Comparison of ENCODE assay signal across 12 mouse cellular contexts in the genomic region with DNA sequence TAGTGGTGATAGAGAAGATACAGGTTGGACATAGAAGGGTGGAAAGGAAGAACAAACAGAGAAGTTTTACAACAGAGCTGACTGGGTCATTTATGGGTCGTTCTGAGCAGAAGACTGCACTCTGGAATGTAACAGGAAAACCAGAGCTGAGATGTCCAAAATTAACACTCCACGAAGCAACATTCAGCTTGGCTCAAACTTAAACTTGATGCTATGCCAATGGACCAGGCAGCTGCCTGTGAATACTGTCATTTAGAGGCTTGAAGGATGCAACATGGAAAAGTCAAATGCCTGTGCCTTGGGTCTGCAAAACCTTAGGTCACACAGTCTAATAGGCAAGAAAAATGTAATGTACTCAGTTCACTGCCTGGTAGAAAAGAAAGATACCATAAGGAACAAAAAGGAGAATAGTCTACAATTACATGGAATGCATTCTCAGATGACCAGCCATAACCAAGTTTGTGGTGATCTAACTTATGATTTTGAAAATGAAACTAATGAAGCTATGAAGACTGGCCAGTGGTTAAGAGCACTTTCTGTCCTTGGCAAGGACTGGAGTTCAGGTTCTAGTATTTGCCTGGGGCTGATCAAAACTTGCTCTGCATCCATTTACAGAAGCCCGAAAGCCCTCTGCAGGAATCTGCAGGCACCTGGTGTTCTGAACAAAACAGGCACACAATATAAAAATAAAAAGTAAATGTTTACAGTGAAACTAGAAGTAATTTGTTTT. TPM values are rescaled to one million over a fixed set of nuclear protein-coding genes. Genes with fewer than 3 reads are reported as not detected.
DNase-seq lines count a peak whose midpoint lies in the region; ATAC-seq and TF ChIP-seq lines count a peak whose summit lies in the region.
"Had no signal": no experiment of that assay in that cellular context is flagged by ENCODE, and none has a peak within 500 bp of the region (broad histone marks: within the 10 kb centered on the region; RNA-seq: fewer than 3 reads in every experiment).

No protein-coding gene starts in this region.

- no peak overlapping the region for H3K9ac ChIP-seq in lung, embryonic 15.5 days
- no peak overlapping the region for H3K9ac ChIP-seq in kidney, embryonic 14.5 days (ENCODE audit: low read depth, low read length)
- H3K9ac ChIP-seq in stomach, embryonic 15.5 days = no peak overlapping the region
- H3K9ac ChIP-seq: hindbrain, embryonic 15.5 days; neural tube, embryonic 15.5 days had no signal

- no peaks in the 10 kb centered on the region for H3K9me3 ChIP-seq in lung, embryonic 15.5 days
- H3K9me3 ChIP-seq in kidney, embryonic 14.5 days (ENCODE audit: control insufficient read depth, low read length) = no peaks in the 10 kb centered on the region
- no peaks in the 10 kb centered on the region for H3K9me3 ChIP-seq in stomach, embryonic 15.5 days
- H3K9me3 ChIP-seq: hindbrain, embryonic 15.5 days; neural tube, embryonic 15.5 days had no signal

- no peak for TF ChIP-seq POLR2A in lung, adult 2 months (IDR thresholded peaks at IDR 0.05; ENCODE audit: borderline replicate concordance, extremely low read depth, low read depth, low read length)

- 37% methylated on average over 3 of the region's 3 CpGs for WGBS in lung, embryonic 15.5 days
- WGBS in lung, adult 2 months = 35% methylated on average over 3 of the region's 3 CpGs
- WGBS in kidney, embryonic 14.5 days = 52% methylated on average over 3 of the region's 3 CpGs
- 26% methylated on average over 3 of the region's 3 CpGs for WGBS in stomach, embryonic 15.5 days

- no peaks in the 10 kb centered on the region for H3K27me3 ChIP-seq in lung, embryonic 15.5 days
- H3K27me3 ChIP-seq in kidney, embryonic 14.5 days (ENCODE audit: control insufficient read depth, insufficient read depth, low read length) = no peaks in the 10 kb centered on the region
- no peaks in the 10 kb centered on the region for H3K27me3 ChIP-seq in stomach, embryonic 15.5 days (replicated peaks)
- H3K27me3 ChIP-seq: hindbrain, embryonic 15.5 days; neural tube, embryonic 15.5 days had no signal

- peak; percentile 52; the same call in 1 of the 2 replicates for ATAC-seq in lung, embryonic 15.5 days (ENCODE audit: borderline replicate concordance, extremely low read depth, low FRiP score, low TSS enrichment)
- no peak for ATAC-seq in kidney, embryonic 14.5 days (ENCODE audit: low FRiP score, low TSS enrichment)
- ATAC-seq in stomach, embryonic 15.5 days (ENCODE audit: insufficient read depth, low FRiP score, low read depth) = peak; percentile 50; the same call in 1 of the 2 replicates
- ATAC-seq in megakaryocyte, adult 5-6 weeks (ENCODE audit: poor library complexity, severe bottlenecking) = no peak
- ATAC-seq: forebrain, embryonic 14.5 days had no signal

- no peak overlapping the region for H3K4me3 ChIP-seq in lung, embryonic 15.5 days
- H3K4me3 ChIP-seq in lung, adult 2 months (replicated peaks; ENCODE audit: extremely low read depth, low read depth, low read length) = no peak overlapping the region
- H3K4me3 ChIP-seq in kidney, embryonic 14.5 days (ENCODE audit: low read length) = no peak overlapping the region
- no peak overlapping the region for H3K4me3 ChIP-seq in stomach, embryonic 15.5 days (replicated peaks)
- H3K4me3 ChIP-seq: hindbrain, embryonic 15.5 days; neural tube, embryonic 15.5 days had no signal

- no peak for DNase-seq in lung, adult 2 months
- DNase-seq in heart, adult 8-10 months (ENCODE audit: low spot score) = peak; percentile 60
- DNase-seq in cerebellum, adult 9-10 months = no peak
- no peak for DNase-seq in left cerebral cortex, adult 11 months (ENCODE audit: low spot score)

- H3K36me3 ChIP-seq in lung, embryonic 15.5 days = no peaks in the 10 kb centered on the region
- no peaks in the 10 kb centered on the region for H3K36me3 ChIP-seq in kidney, embryonic 14.5 days (ENCODE audit: control insufficient read depth, insufficient read depth, low read length)
- H3K36me3 ChIP-seq in stomach, embryonic 15.5 days = no peaks in the 10 kb centered on the region
- H3K36me3 ChIP-seq: hindbrain, embryonic 15.5 days; neural tube, embryonic 15.5 days had no signal

- H3K27ac ChIP-seq in lung, embryonic 15.5 days = peak overlapping the region; percentile 72
- peak overlapping the region; percentile 37; the same call in 1 of the 2 replicates for H3K27ac ChIP-seq in kidney, embryonic 14.5 days (ENCODE audit: low read depth, low read length)
- H3K27ac ChIP-seq in stomach, embryonic 15.5 days = peak overlapping the region; percentile 82
- H3K27ac ChIP-seq: hindbrain, embryonic 15.5 days; neural tube, embryonic 15.5 days had no signal

- H3K4me2 ChIP-seq in lung, embryonic 15.5 days = peak overlapping the region; percentile 16; the same call in 1 of the 2 replicates
- H3K4me2 ChIP-seq in kidney, embryonic 14.5 days (replicated peaks; ENCODE audit: low read depth, low read length) = no peak overlapping the region
- no peak overlapping the region for H3K4me2 ChIP-seq in stomach, embryonic 15.5 days
- H3K4me2 ChIP-seq: hindbrain, embryonic 15.5 days; neural tube, embryonic 15.5 days had no signal

- H3K4me1 ChIP-seq in lung, embryonic 15.5 days = peaks cover 18% of the 10 kb centered on the region
- H3K4me1 ChIP-seq in lung, adult 2 months (ENCODE audit: control insufficient read depth, insufficient read depth, low read length) = no peaks in the 10 kb centered on the region
- H3K4me1 ChIP-seq in kidney, embryonic 14.5 days (ENCODE audit: control insufficient read depth, insufficient read depth, low read length) = 0 out of 2 replicates have a peak, but pooled peaks cover 5% of the 10 kb centered on the region
- H3K4me1 ChIP-seq in stomach, embryonic 15.5 days = no peaks in the 10 kb centered on the region; the same call in 1 of the 2 replicates
- H3K4me1 ChIP-seq: hindbrain, embryonic 15.5 days; neural tube, embryonic 15.5 days had no signal

- no peak for TF ChIP-seq CTCF in lung, adult 2 months (IDR thresholded peaks at IDR 0.05; ENCODE audit: insufficient read depth, low read length)

RNA-seq across cellular contexts. Expression of gene Dcn, which starts 9.8 kb away (rescaled TPM):
- polyA plus RNA-seq in lung, embryonic 15.5 days (2015; fragmentation: Nextera tagmentation; extraction: Ambion mirVana) = 165 and 210 TPM in 2 replicates
- polyA plus RNA-seq in lung, adult 2 months (2012; rRNA removed) = 105 and 154 TPM in 2 replicates
- total RNA-seq in heart, adult 8-10 months (2022) = 100 to 1,000 TPM; 297 to 374 (median 343) TPM
- 113 and 120 TPM in 2 replicates for polyA plus RNA-seq in kidney, embryonic 14.5 days (2014; fragmentation: Nextera tagmentation; extraction: Ambion mirVana)
- polyA plus RNA-seq in stomach, embryonic 15.5 days (2015; fragmentation: Nextera tagmentation; extraction: Ambion mirVana) = 558 and 642 TPM in 2 replicates
- 0.27 TPM in 1 of 2 replicates, not detected in the other for total RNA-seq in megakaryocyte, adult 5-6 weeks (2015)
- 0.59 and 0.77 TPM in 2 replicates for total RNA-seq in megakaryocyte, adult 5-6 weeks (2017)
- total RNA-seq: MEL had no signal

Comparison
In these comparisons a context has a peak if more than half of its experiments do, and no peak if none do; other contexts are left out.
1. ATAC-seq: peak in lung, embryonic 15.5 days (single experiment) and stomach, embryonic 15.5 days (single experiment); none in kidney, embryonic 14.5 days (single experiment) and megakaryocyte, adult 5-6 weeks (single experiment).
2. Peak in every context shown above with its lines, with median percentiles within 50 percentile points of each other: H3K27ac ChIP-seq.